Mouse (Mus musculus) liver, embryonic 13.5 days (tissue): ENCODE results near the gene Tbl2. TPM values are rescaled to one million over a fixed set of nuclear protein-coding genes. Genes with fewer than 3 reads are reported as not detected.

ENCODE experiments used
- ATAC-seq: fragments of 200-750 bp; cut with Nextera tagmentation; 2 replicates; pipeline ENCODE4 v1.8.0; 2017; ENCODE audit warnings: low read depth, mild to moderate bottlenecking, moderate number of reproducible peaks, moderate library complexity
- DNase-seq: peaks from one replicate; pipeline ENCODE4 v3.0.0; 2022
- H3K27ac ChIP-seq: fragments of 300-500 bp; sonication (generic); 2 replicates; pipeline ENCODE4 v1.5.1; 2015; ENCODE audit warnings: moderate library complexity, mild to moderate bottlenecking, inconsistent platforms
- H3K27me3 ChIP-seq: fragments of 300-500 bp; sonication (generic); 2 replicates; pipeline ENCODE4 v1.6.1; 2015; ENCODE audit warnings: mild to moderate bottlenecking, inconsistent platforms
- H3K36me3 ChIP-seq: fragments of 300-500 bp; sonication (generic); 2 replicates; pipeline ENCODE4 v1.6.1; 2015; ENCODE audit warnings: mild to moderate bottlenecking, inconsistent platforms
- H3K4me1 ChIP-seq: fragments of 300-500 bp; sonication (generic); replicated peaks from 2 replicates; pipeline ENCODE4 v1.6.1; 2015; ENCODE audit warnings: inconsistent platforms
- H3K4me2 ChIP-seq: fragments of 300-500 bp; sonication (generic); 2 replicates; pipeline ENCODE4 v1.6.1; 2015; ENCODE audit warnings: inconsistent platforms, mild to moderate bottlenecking, moderate library complexity
- H3K4me3 ChIP-seq: fragments of 300-500 bp; sonication (generic); replicated peaks from 2 replicates; pipeline ENCODE4 v1.5.1; 2015; ENCODE audit warnings: mild to moderate bottlenecking, inconsistent platforms
- H3K9ac ChIP-seq: fragments of 300-500 bp; sonication (generic); 2 replicates; pipeline ENCODE4 v1.6.1; 2015; ENCODE audit warnings: mild to moderate bottlenecking, inconsistent platforms
- H3K9me3 ChIP-seq: fragments of 300-500 bp; sonication (generic); replicated peaks from 2 replicates; pipeline ENCODE4 v1.6.1; 2016; ENCODE audit warnings: inconsistent platforms
- WGBS: fragments of 180-500 bp; shearing (Covaris S2); methylation state at CpG from one replicate; pipeline ENCODE4 v1.1.7; 2015; ENCODE audit not compliant: insufficient replicate concordance; 5-methylcytosine and 5-hydroxymethylcytosine counted together
- polyA plus RNA-seq: library from polyadenylated mRNA; unstranded; fragments of >200 nt; fragmentation: Nextera tagmentation; extraction: Ambion mirVana; gene quantifications from 2 replicates; pipeline ENCODE4 v1.2.1, GENCODE M21; 2015

Gene Tbl2
- polyA plus RNA-seq, 1 experiment from 2014 or later = 13.6 TPM

DNA sequence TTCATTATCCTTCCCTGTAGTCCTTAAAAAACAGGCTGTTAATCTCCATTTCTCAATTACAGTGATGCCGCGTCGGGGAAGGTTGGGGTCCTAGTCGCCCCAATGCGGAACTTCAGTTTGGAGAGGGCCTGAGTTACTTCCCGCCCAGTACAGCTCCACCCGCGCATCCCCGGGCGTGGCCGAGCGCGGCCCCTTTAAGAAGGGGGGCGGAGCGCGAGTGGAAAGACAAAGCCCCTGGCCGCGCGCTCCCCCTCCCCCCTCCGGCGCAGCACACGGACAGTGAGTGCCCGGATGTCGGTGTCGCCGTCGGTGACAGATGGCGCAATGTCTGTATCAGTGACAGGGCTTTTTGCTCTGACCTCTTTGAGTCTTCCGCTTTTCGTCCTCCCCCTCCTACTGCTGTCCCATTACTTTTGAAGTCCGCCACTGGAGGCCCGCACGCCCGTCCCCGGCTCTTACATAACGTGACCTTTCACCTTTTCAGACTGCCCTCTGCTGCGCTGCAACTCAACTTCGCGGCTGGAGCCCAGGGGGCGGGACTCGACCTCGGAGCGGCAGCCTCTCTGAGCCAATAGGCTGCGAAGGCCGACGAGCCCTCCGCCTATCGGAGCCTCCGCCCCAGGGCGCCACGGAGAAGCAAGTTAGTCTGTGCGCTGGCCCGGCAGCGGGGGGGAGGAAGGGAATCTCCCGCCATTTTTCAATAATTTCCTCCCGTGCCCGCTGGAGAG is 37.3 kb downstream of the Tbl2 start, which contains the start of gene Baz1b:
Gene Baz1b, plus strand, starts transcription at position 644 of the 728 bp plus-strand sequence.
- Histone ChIP-seq H3K27me3 (no peaks in the 10 kb centered on the region), H3K9ac (peak within 1 kb of the TSS; percentile 98), H3K4me3 (peak within 1 kb of the TSS; percentile 99), H3K4me1 (peaks cover 55% of the 10 kb centered on the region), H3K9me3 (no peaks in the 10 kb centered on the region), H3K36me3 (peaks cover 36% of the 10 kb centered on the region), H3K27ac (peak within 1 kb of the TSS; percentile 96), H3K4me2 (peak within 1 kb of the TSS; percentile 83)
- peak; percentile 98 for DNase-seq
- peak; percentile 94 for ATAC-seq
- WGBS = under 1% methylated on average over 57 of the region's 57 CpGs

DNA sequence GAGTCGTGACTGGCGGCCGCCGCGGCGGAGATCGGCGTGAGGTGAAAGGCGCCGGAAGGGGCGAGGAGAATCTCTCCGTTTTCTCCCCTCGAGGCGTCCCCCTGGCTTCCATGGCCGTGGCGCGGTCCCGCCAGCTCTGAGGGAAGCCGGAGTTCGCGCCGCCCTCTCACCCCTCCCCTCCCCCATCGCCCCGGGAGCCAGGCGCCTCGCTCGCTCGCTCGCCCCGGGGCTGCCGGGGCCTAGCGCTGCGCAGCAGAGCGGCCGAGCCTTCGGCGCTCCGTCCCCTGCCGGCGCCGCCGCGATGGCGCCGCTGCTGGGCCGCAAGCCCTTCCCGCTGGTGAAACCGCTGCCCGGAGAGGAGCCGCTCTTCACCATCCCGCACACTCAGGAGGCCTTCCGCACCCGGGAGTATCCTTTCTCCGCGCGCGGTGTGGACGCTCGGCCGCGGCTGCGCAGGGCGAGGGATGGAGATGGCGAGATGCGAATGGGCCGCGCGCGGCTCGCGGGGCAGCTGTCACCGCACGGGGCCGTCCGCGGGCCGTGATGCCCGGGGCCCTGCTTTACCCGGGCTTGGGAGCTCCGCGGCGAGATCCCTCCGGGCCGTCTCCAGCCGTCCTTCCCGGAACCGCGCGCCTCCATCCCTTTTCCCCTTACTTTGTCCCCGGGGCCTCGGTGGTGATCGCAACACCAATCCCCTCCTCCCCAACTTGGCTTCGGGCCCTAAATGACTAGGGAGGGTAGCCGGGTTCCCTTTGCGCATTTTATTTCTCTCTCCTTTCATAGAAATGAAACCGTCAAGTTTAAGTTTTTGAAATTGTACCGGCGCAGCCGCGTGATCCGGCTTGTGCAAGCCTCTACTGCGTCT is 38.1 kb downstream of the Tbl2 start:
- H3K27me3 ChIP-seq = no peaks in the 10 kb centered on the region
- peaks cover 59% of the 10 kb centered on the region for H3K4me1 ChIP-seq
- H3K27ac ChIP-seq = peak overlapping the region; percentile 96
- peak overlapping the region; percentile 99 for H3K4me3 ChIP-seq
- H3K4me2 ChIP-seq = peak overlapping the region; percentile 83
- no peaks in the 10 kb centered on the region for H3K9me3 ChIP-seq
- H3K36me3 ChIP-seq = peaks cover 36% of the 10 kb centered on the region
- peak overlapping the region; percentile 98 for H3K9ac ChIP-seq
- ATAC-seq (peak; percentile 73), DNase-seq (no peak)
- under 1% methylated on average over 90 of the region's 102 CpGs for WGBS

DNA sequence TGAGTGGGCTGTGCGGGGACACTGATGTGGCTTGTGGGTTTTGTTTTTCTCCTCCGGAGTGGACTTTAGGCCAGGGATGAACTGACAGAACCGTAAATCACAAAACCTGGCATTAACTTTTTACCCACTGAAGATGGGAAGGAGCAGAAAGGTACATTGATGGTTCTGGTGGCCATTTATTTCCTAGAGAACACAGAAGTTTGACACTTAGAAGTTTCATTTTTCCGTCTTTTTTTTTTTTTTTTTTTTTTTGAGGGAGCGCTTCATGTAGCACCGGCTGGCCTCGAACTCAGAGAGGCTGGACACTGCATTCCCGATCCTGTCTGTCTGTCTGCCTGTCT is 38.7 kb downstream of the Tbl2 start:
- DNase-seq = no peak
- WGBS = under 1% methylated on average over 8 of the region's 8 CpGs
- Histone ChIP-seq H3K9ac (peak overlapping the region; percentile 98), H3K4me3 (peak overlapping the region; percentile 99), H3K27me3 (no peaks in the 10 kb centered on the region), H3K4me1 (peaks cover 60% of the 10 kb centered on the region), H3K36me3 (peaks cover 38% of the 10 kb centered on the region), H3K9me3 (no peaks in the 10 kb centered on the region), H3K4me2 (peak overlapping the region; percentile 83), H3K27ac (peak overlapping the region; percentile 96)
- ATAC-seq = no peak

DNA sequence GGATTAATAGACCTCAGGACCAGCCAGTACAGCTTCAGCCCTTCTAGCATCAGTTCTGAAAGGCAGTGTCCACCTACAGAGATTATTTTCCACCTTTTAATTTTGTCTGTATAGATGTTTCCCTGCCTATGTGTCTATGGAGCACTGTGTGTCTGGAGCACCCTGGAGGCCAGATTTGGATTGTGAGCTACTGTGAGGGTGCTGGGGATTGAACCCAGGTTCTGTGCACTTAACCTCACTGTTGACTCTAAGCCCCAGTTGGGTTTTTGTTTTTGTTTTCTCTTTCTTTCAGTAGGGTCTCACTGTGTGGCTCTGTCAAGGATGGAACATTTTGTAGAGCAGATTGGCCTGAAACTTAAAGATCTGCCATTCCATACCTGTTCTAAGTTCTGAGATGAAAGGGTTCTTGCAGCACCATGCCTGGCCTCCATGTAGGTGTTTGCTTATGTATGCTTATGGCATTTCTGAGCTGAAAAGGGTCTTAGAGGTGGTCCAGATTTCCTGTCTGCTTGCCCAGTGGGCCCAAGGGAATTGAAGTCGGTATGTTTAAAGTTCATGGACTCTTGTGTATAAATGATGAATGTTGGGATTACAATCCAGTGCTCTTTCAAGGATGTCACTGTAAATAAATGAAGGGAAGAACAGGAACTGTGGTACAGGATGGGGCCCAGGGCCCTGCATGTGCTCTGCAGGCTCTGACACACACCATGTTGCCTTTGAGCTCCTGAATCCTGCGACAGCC is 40.0 kb downstream of the Tbl2 start:
- H3K4me1 ChIP-seq = peaks cover 66% of the 10 kb centered on the region
- 55% methylated on average over 2 of the region's 2 CpGs for WGBS
- H3K27ac ChIP-seq = peak overlapping the region; percentile 96
- DNase-seq (no peak), ATAC-seq (no peak)
- H3K9ac ChIP-seq = peak overlapping the region; percentile 98
- peaks cover 51% of the 10 kb centered on the region for H3K36me3 ChIP-seq
- H3K27me3 ChIP-seq = no peaks in the 10 kb centered on the region
- H3K9me3 ChIP-seq = no peaks in the 10 kb centered on the region
- H3K4me2 ChIP-seq = peak overlapping the region; percentile 83
- H3K4me3 ChIP-seq = peak overlapping the region; percentile 99

DNA sequence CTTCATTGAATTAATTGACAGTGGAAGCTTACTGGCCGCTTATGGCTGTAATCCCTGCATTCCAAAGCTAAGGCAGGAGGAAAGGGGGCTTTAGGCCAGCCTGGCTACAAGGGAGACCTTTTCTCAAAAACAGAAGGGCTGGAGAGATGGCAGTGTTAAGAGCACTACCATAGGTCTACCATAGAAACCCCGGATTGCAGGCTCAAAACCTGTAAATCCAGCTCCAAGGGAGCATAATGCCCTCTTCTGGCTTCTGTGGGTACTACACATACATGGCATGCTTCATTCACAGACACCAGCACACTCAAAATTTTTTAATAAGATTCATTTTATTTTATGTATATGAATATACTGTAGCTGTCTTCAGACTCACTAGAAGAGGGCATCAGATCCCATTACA is 42.2 kb downstream of the Tbl2 start:
- H3K4me3 ChIP-seq = no peak overlapping the region
- H3K9ac ChIP-seq = no peak overlapping the region
- H3K4me1 ChIP-seq = peaks cover 59% of the 10 kb centered on the region
- WGBS = 38% methylated on average over 2 of the region's 2 CpGs
- H3K27me3 ChIP-seq = no peaks in the 10 kb centered on the region
- DNase-seq (peak; percentile 54), ATAC-seq (no peak)
- no peaks in the 10 kb centered on the region for H3K9me3 ChIP-seq
- no peak overlapping the region for H3K4me2 ChIP-seq
- H3K27ac ChIP-seq = no peak overlapping the region
- peaks cover 71% of the 10 kb centered on the region for H3K36me3 ChIP-seq

DNA sequence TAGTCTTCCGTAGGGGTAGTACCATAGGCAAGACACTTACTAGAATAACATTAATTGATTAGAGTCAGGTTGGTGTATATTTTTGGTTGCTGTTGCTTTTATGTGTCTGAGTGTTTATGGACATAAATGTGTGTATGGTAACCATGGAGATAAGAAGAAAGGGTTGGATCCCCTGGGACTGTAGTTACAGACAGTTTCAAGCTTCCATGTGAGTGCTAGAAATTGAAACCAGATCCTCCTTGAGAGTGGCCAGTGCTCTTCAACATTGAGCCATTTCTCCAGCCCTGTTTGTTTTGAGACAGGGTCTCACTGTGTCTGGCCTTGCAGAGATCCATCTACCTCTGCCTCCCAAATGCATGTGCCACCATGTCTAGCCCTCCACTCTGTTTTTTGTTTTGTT is 43.0 kb downstream of the Tbl2 start:
- Histone ChIP-seq H3K27me3 (no peaks in the 10 kb centered on the region), H3K36me3 (peaks cover 75% of the 10 kb centered on the region), H3K9ac (no peak overlapping the region), H3K4me1 (peaks cover 59% of the 10 kb centered on the region), H3K4me2 (0 out of 2 replicates have a peak overlapping the region, but pooled peaks have one; percentile 8), H3K9me3 (no peaks in the 10 kb centered on the region), H3K27ac (no peak overlapping the region), H3K4me3 (no peak overlapping the region)
- 85% methylated on average over 1 of the region's 1 CpGs for WGBS
- ATAC-seq = no peak
- no peak for DNase-seq

DNA sequence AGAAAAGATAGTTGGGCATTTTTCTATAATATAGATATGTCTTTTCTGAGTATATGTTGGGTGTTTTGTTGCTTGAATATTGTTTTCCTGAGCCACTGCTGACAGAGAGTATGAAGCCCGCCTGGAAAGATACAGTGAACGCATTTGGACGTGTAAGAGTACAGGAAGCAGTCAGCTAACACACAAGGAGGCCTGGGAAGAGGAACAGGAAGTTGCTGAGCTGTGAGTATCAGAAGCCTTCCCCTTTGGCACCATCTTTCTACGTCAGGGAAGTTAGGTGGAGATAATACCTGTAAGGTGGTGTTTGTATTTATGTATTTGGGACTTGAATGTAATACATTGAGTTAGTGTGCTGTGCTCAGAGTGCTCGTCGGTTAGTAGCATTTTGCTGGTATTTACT is 46.9 kb downstream of the Tbl2 start:
- no peak for DNase-seq
- WGBS = 58% methylated on average over 6 of the region's 6 CpGs
- Histone ChIP-seq H3K4me3 (no peak overlapping the region), H3K27ac (no peak overlapping the region), H3K27me3 (no peaks in the 10 kb centered on the region), H3K9ac (no peak overlapping the region), H3K36me3 (peaks cover 91% of the 10 kb centered on the region), H3K9me3 (no peaks in the 10 kb centered on the region), H3K4me2 (no peak overlapping the region), H3K4me1 (peaks cover 31% of the 10 kb centered on the region)
- ATAC-seq = no peak

DNA sequence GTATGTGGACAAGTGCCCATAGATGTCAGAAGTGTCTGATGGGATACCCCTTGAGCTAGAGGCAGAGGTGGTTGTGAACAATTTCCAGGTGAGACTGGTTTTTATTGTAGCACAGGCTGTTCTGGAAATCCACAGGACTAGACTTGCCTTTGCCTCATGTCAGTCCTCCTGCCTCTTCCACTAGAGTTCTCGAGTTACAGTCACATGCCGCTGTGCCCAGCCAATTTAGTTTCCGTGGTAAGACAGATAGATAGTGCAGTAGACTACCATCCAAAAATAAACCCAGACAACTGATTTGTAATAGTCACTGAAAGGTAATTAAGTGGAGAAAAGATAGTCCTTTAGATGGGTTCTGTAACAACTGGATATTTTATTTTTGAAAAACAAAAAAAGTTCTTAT is 53.3 kb downstream of the Tbl2 start:
- peaks cover 92% of the 10 kb centered on the region for H3K36me3 ChIP-seq
- H3K27me3 ChIP-seq = no peaks in the 10 kb centered on the region
- H3K9ac ChIP-seq = no peak overlapping the region
- no peak overlapping the region for H3K4me3 ChIP-seq
- no peaks in the 10 kb centered on the region for H3K4me1 ChIP-seq
- 72% methylated on average over 3 of the region's 3 CpGs for whole genome bisulfite sequencing
- H3K27ac ChIP-seq = no peak overlapping the region
- DNase-seq (no peak), ATAC-seq (no peak)
- no peak overlapping the region for H3K4me2 ChIP-seq
- no peaks in the 10 kb centered on the region for H3K9me3 ChIP-seq

DNA sequence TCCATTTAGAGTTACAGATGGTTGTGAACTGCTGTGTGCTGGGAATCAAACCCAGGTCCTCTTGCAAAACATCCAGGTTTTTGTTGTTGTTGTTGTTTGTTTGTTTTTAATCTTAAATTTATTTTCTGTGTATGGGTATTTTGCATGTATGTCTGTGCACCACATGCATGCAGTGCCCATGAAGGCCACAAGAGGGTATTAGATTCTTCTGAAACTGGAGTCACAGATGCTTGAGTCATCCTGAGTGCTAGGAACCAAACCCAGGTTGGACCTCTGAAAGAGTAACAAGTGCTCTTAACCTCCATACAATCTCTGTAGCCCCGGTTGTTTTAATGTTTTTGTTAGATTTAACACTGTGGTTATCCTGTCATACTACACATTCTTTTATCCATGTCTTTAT is 58.7 kb downstream of the Tbl2 start:
- Histone ChIP-seq H3K27me3 (no peaks in the 10 kb centered on the region), H3K9ac (no peak overlapping the region), H3K4me1 (no peaks in the 10 kb centered on the region), H3K9me3 (no peaks in the 10 kb centered on the region), H3K4me2 (no peak overlapping the region), H3K36me3 (peaks cover 96% of the 10 kb centered on the region), H3K27ac (no peak overlapping the region), H3K4me3 (no peak overlapping the region)
- 93% methylated on average over 1 of the region's 1 CpGs for WGBS
- DNase-seq (no peak), ATAC-seq (no peak)
